Mouse (Mus musculus): ENCODE measurements around the gene Syn2. TPM values are rescaled to one million over a fixed set of nuclear protein-coding genes. Genes with fewer than 3 reads are reported as not detected.

The Syn2 gene
- polyA plus RNA-seq (2014; fragmentation: Nextera tagmentation; extraction: Ambion mirVana): 23.3 and 31.6 TPM in 2 replicates

- peak within 1 kb of the TSS; percentile 72 for H3K4me3 ChIP-seq (ENCODE audit: low read depth, low read length)
- H3K27ac ChIP-seq (ENCODE audit: low read depth, low read length): peak within 1 kb of the TSS; percentile 39; the same call in 1 of the 2 replicates
- H3K4me1 ChIP-seq (ENCODE audit: control insufficient read depth, insufficient read depth, low read length): no peaks in the 10 kb centered on the region
- H3K9ac ChIP-seq (ENCODE audit: low read length): peak within 1 kb of the TSS; percentile 75
- WGBS: under 1% methylated on average over 73 of the region's 75 CpGs
- DNase-seq (ENCODE audit: low spot score) (peak; percentile 93), ATAC-seq (peak; percentile 98)
- H3K9me3 ChIP-seq (replicated peaks; ENCODE audit: control insufficient read depth, low read length): no peaks in the 10 kb centered on the region
- H3K36me3 ChIP-seq (ENCODE audit: control insufficient read depth, insufficient read depth, low read length): no peaks in the 10 kb centered on the region
- H3K4me2 ChIP-seq (ENCODE audit: low read length): peak within 1 kb of the TSS; percentile 74
- H3K27me3 ChIP-seq (replicated peaks; ENCODE audit: control insufficient read depth, insufficient read depth, low read length): no peaks in the 10 kb centered on the region
Measured at GRCm38 (mm10) chr6:115134501-115135331, at the start of gene Syn2. Gene Syn2, plus strand, starts transcription at chr6:115134902.

DNA sequence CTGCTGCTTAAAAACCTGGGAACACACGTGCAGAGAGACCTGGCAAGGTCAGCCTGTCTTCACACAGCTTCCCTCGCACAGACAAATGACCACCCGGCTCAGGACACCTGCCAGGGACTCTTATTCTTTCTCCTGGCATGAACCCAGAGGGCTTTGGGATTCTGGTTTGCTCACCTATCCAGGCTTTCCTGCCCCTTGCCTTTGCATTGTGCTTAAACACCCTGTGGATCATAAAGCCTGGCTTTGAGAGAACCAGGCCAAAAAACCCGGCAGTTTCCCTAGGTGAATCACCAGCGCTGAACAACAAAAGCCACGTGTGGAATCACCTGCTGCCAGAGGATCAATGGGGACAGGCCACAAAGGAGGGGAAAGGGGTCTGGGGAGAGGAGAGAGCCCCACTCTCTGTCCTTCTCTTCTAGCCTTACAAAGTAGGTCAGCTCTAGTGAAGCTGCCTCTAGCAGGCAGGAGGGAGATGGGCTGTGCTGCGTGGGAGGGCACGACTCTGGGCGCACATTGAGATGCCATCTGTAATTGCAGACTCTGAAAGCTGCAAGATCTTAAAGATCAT is 49.3 kb upstream of the Syn2 start:
- Histone ChIP-seq H3K4me2 (ENCODE audit: low read length) (no peak overlapping the region), H3K36me3 (ENCODE audit: control insufficient read depth, insufficient read depth, low read length) (no peaks in the 10 kb centered on the region), H3K4me1 (ENCODE audit: control insufficient read depth, insufficient read depth, low read length) (peaks cover 4% of the 10 kb centered on the region; the same call in 1 of the 2 replicates), H3K9me3 (replicated peaks; ENCODE audit: control insufficient read depth, low read length) (no peaks in the 10 kb centered on the region), H3K27me3 (replicated peaks; ENCODE audit: control insufficient read depth, insufficient read depth, low read length) (no peaks in the 10 kb centered on the region), H3K9ac (ENCODE audit: low read length) (no peak overlapping the region), H3K4me3 (ENCODE audit: low read depth, low read length) (no peak overlapping the region), H3K27ac (ENCODE audit: low read depth, low read length) (no peak overlapping the region)
- ATAC-seq: no peak
- 47% methylated on average over 9 of the region's 9 CpGs for WGBS
- no peak for DNase-seq (ENCODE audit: low spot score)

DNA sequence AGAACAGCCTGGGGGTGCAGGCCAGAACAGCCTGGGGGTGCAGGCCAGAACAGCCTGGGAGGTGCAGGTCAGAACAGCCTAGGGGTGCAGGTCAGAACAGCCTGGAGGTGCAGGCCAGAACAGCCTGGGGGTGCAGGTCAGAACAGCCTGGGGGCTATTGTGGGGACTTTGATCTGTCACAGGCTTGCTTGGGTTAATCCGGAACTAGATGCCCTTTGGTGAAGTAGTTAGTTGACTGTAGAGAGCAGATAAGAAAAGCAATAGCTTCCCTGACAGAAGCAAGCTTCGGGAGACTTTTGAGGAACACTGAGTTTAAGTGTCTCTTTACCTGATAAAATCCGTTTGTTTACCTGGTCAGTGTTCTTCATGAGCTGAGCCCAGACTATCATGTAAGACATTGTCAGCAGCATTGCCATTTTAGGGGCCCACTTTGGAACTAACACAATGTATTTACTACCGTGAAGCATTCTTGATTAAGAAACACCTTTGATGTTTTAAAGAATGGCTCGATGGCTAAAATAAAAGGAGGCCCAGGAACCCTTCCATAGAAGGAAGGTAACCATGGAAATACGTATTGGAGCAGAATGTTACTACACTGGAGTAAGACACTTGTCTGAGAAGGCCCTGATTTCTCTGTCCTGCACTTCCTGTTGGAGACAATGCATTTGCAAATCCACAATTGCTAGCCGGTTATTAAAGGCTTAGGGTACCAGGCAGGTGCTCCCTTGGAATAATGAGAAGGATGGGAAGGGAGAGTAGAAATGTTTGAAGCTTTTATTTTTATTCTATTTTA is 46.2 kb upstream of the Syn2 start:
- Histone ChIP-seq H3K4me2 (ENCODE audit: low read length) (no peak overlapping the region), H3K9ac (ENCODE audit: low read length) (no peak overlapping the region), H3K27ac (ENCODE audit: low read depth, low read length) (no peak overlapping the region), H3K4me3 (ENCODE audit: low read depth, low read length) (no peak overlapping the region), H3K4me1 (ENCODE audit: control insufficient read depth, insufficient read depth, low read length) (peaks cover 4% of the 10 kb centered on the region; the same call in 1 of the 2 replicates), H3K36me3 (ENCODE audit: control insufficient read depth, insufficient read depth, low read length) (no peaks in the 10 kb centered on the region), H3K9me3 (replicated peaks; ENCODE audit: control insufficient read depth, low read length) (no peaks in the 10 kb centered on the region), H3K27me3 (replicated peaks; ENCODE audit: control insufficient read depth, insufficient read depth, low read length) (no peaks in the 10 kb centered on the region)
- no peak for DNase-seq (ENCODE audit: low spot score)
- no peak for ATAC-seq
- WGBS: 41% methylated on average over 7 of the region's 7 CpGs

GRCm38 (mm10) chr6:115091737-115092136 is 43.0 kb upstream of the Syn2 start:
- no peak overlapping the region for H3K4me3 ChIP-seq (ENCODE audit: low read depth, low read length)
- H3K4me2 ChIP-seq (ENCODE audit: low read length): no peak overlapping the region
- no peak overlapping the region for H3K27ac ChIP-seq (ENCODE audit: low read depth, low read length)
- H3K4me1 ChIP-seq (ENCODE audit: control insufficient read depth, insufficient read depth, low read length): no peaks in the 10 kb centered on the region
- no peaks in the 10 kb centered on the region for H3K27me3 ChIP-seq (replicated peaks; ENCODE audit: control insufficient read depth, insufficient read depth, low read length)
- 87% methylated on average over 1 of the region's 1 CpGs for WGBS
- H3K36me3 ChIP-seq (ENCODE audit: control insufficient read depth, insufficient read depth, low read length): no peaks in the 10 kb centered on the region
- no peaks in the 10 kb centered on the region for H3K9me3 ChIP-seq (replicated peaks; ENCODE audit: control insufficient read depth, low read length)
- no peak for ATAC-seq
- no peak for DNase-seq (ENCODE audit: low spot score)
- H3K9ac ChIP-seq (ENCODE audit: low read length): no peak overlapping the region

- Histone ChIP-seq H3K9ac (ENCODE audit: low read length) (no peak overlapping the region), H3K4me2 (ENCODE audit: low read length) (no peak overlapping the region), H3K27ac (ENCODE audit: low read depth, low read length) (no peak overlapping the region), H3K4me1 (ENCODE audit: control insufficient read depth, insufficient read depth, low read length) (no peaks in the 10 kb centered on the region), H3K36me3 (ENCODE audit: control insufficient read depth, insufficient read depth, low read length) (no peaks in the 10 kb centered on the region), H3K27me3 (replicated peaks; ENCODE audit: control insufficient read depth, insufficient read depth, low read length) (no peaks in the 10 kb centered on the region), H3K4me3 (ENCODE audit: low read depth, low read length) (no peak overlapping the region), H3K9me3 (replicated peaks; ENCODE audit: control insufficient read depth, low read length) (no peaks in the 10 kb centered on the region)
- no peak for ATAC-seq
- 72% methylated on average over 4 of the region's 4 CpGs for WGBS
- no peak for DNase-seq (ENCODE audit: low spot score)
Measured at GRCm38 (mm10) chr6:115102542-115102941, 32.2 kb upstream of the Syn2 start.

DNA sequence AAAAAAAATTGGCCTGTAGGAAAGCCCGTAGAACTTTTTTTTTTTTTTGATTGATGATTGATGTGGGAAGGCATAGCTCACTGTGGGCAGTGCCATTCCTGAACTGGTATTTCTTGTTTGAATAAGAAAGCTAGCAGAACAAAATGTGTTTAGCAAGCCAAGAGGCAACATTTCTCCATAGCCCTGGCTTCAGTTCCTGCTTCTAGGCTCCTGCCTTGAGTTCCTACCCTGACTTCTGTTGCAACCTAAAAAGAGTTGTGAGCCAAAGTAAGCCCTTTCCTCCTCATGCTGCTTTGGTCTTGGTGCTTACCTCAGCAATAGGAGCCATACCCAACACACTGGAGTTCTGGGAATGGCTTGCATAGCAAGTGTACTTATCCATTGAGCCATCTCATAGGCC is 23.3 kb upstream of the Syn2 start:
- WGBS: 91% methylated on average over 1 of the region's 1 CpGs
- Histone ChIP-seq H3K4me2 (ENCODE audit: low read length) (no peak overlapping the region), H3K27ac (ENCODE audit: low read depth, low read length) (no peak overlapping the region), H3K27me3 (replicated peaks; ENCODE audit: control insufficient read depth, insufficient read depth, low read length) (no peaks in the 10 kb centered on the region), H3K4me3 (ENCODE audit: low read depth, low read length) (no peak overlapping the region), H3K9ac (ENCODE audit: low read length) (no peak overlapping the region), H3K36me3 (ENCODE audit: control insufficient read depth, insufficient read depth, low read length) (no peaks in the 10 kb centered on the region), H3K9me3 (replicated peaks; ENCODE audit: control insufficient read depth, low read length) (no peaks in the 10 kb centered on the region), H3K4me1 (ENCODE audit: control insufficient read depth, insufficient read depth, low read length) (no peaks in the 10 kb centered on the region)
- ATAC-seq: no peak
- DNase-seq (ENCODE audit: low spot score): no peak

DNA sequence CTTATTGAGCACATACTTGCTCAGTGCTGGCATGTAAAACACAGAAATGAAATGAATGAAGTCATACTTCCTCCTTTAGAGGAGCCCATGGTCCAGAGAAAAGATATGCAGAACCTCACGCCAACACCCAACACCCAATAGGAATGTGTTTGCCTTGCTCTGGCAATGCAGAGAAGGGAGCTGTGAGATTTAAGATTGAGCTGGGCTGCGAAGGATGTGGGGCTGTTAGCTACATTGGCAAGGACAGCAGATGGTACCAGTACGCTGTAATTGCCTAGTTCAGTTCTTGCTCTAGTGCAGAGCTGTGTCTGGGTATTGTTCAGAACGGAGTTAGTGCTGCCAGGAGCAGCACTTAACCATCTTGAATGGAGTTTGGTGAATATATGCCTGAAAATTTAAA is 12.5 kb upstream of the Syn2 start:
- 55% methylated on average over 4 of the region's 4 CpGs for WGBS
- no peaks in the 10 kb centered on the region for H3K36me3 ChIP-seq (ENCODE audit: control insufficient read depth, insufficient read depth, low read length)
- no peak; the same call in 1 of the 2 replicates for ATAC-seq
- H3K27ac ChIP-seq (ENCODE audit: low read depth, low read length): peak overlapping the region; percentile 88
- H3K4me1 ChIP-seq (ENCODE audit: control insufficient read depth, insufficient read depth, low read length): peaks cover 40% of the 10 kb centered on the region
- H3K4me2 ChIP-seq (ENCODE audit: low read length): no peak overlapping the region
- H3K4me3 ChIP-seq (ENCODE audit: low read depth, low read length): no peak overlapping the region
- no peaks in the 10 kb centered on the region for H3K9me3 ChIP-seq (replicated peaks; ENCODE audit: control insufficient read depth, low read length)
- H3K9ac ChIP-seq (ENCODE audit: low read length): no peak overlapping the region
- peak; percentile 70 for DNase-seq (ENCODE audit: low spot score)
- H3K27me3 ChIP-seq (replicated peaks; ENCODE audit: control insufficient read depth, insufficient read depth, low read length): no peaks in the 10 kb centered on the region

DNA sequence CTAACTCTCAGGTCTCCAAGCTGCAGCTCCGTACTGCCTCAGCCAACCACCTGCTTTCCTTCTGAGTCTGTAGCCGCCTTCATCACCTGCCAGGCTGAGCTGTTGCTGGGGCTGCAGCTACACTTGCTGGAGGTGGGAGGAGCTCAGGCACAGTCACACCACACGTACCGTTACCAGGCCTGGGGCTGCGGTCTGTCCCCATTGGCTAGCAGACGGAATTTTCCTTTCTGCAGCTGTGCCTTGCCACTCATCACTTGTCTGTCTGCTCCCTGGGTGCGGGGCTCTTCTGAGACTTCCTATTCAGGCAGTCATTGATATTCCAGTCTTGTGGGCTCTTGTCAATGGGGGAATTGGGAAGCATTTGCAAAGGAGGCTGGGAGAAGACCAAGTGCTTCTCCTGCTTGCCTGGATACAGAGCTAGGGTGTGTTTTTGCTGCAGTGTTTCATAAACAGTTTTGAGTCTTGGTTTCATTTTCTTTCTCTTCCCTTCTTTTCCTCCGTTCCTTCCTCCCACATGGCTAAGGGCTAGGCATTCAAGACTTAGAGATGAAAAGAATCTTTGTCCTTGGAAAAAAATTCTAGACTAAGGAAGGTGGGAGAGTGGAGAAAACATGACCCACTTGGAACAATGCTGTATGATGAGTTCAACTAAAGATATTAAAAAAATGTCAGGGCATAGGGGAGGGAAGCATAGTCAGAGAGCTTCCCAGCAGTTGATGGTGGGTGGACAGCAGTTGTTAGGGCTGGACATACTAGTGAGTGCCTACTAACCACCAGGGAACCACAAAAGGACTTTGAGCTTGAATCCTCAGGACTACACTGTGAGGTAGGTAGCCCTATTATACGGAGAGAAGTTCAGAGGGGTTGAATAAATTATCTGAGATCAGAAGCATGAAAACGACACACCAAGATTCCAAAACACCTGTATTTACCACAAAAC is 11.2 kb upstream of the Syn2 start:
- ATAC-seq (peak; percentile 93), DNase-seq (ENCODE audit: low spot score) (peak; percentile 94)
- H3K27me3 ChIP-seq (replicated peaks; ENCODE audit: control insufficient read depth, insufficient read depth, low read length): no peaks in the 10 kb centered on the region
- H3K27ac ChIP-seq (ENCODE audit: low read depth, low read length): peak overlapping the region; percentile 88
- H3K36me3 ChIP-seq (ENCODE audit: control insufficient read depth, insufficient read depth, low read length): no peaks in the 10 kb centered on the region
- no peaks in the 10 kb centered on the region for H3K9me3 ChIP-seq (replicated peaks; ENCODE audit: control insufficient read depth, low read length)
- no peak overlapping the region for H3K4me3 ChIP-seq (ENCODE audit: low read depth, low read length)
- WGBS: 18% methylated on average over 10 of the region's 10 CpGs
- no peak overlapping the region; the same call in 1 of the 2 replicates for H3K4me2 ChIP-seq (ENCODE audit: low read length)
- H3K9ac ChIP-seq (ENCODE audit: low read length): no peak overlapping the region
- peaks cover 44% of the 10 kb centered on the region for H3K4me1 ChIP-seq (ENCODE audit: control insufficient read depth, insufficient read depth, low read length)
